Mouse (Mus musculus) CD4-positive, CD25-positive, alpha-beta regulatory T cell, adult 4 months (primary cell): ENCODE data around the gene Pcsk5. TPM values are rescaled to one million over a fixed set of nuclear protein-coding genes. Genes with fewer than 3 reads are reported as not detected.
"Not testable (repeated sequence)": the region's sequence is repeated elsewhere in the genome, so short reads cannot be mapped to it uniquely, and the experiment has no call there.

Source experiments
- ATAC-seq: one replicate; pipeline ENCODE4 v1.8.0; 2017
- polyA plus RNA-seq, 2 experiments: library from polyadenylated mRNA; unstranded; fragments of 100-300 nt; shearing (Covaris generic); gene quantifications; one replicate each; pipeline ENCODE4 v1.2.1; 2017

Pcsk5 gene
- polyA plus RNA-seq, 2 experiments from 2014 or later: not detected

GRCm38 (mm10) chr19:17570936-17571335, 266.5 kb downstream of the Pcsk5 start:
- no peak for ATAC-seq

GRCm38 (mm10) chr19:17567264-17567663, 270.2 kb downstream of the Pcsk5 start:
- no peak for ATAC-seq

- ATAC-seq: no peak
Measured at GRCm38 (mm10) chr19:17566097-17566496, 271.3 kb downstream of the Pcsk5 start.

GRCm38 (mm10) chr19:17558764-17559163, 278.7 kb downstream of the Pcsk5 start:
- no peak for ATAC-seq

GRCm38 (mm10) chr19:17555159-17555558, 282.3 kb downstream of the Pcsk5 start:
- ATAC-seq: no peak

- ATAC-seq: no peak
Measured at GRCm38 (mm10) chr19:17554571-17554970, 282.9 kb downstream of the Pcsk5 start.

- no peak for ATAC-seq
Measured at GRCm38 (mm10) chr19:17553396-17554100, 283.9 kb downstream of the Pcsk5 start.

GRCm38 (mm10) chr19:17528746-17529532, 308.5 kb downstream of the Pcsk5 start:
- no peak for ATAC-seq

- ATAC-seq: no peak
Measured at GRCm38 (mm10) chr19:17525558-17525957, 311.9 kb downstream of the Pcsk5 start.

GRCm38 (mm10) chr19:17514456-17514855, 323.0 kb downstream of the Pcsk5 start:
- no peak for ATAC-seq

- ATAC-seq: no peak
Measured at GRCm38 (mm10) chr19:17511283-17511682, 326.1 kb downstream of the Pcsk5 start.

GRCm38 (mm10) chr19:17504212-17504611, 333.2 kb downstream of the Pcsk5 start:
- ATAC-seq: no peak

- ATAC-seq: no peak
Measured at GRCm38 (mm10) chr19:17498586-17499235, 338.7 kb downstream of the Pcsk5 start.

- ATAC-seq: no peak
Measured at GRCm38 (mm10) chr19:17496131-17496530, 341.3 kb downstream of the Pcsk5 start.

GRCm38 (mm10) chr19:17491822-17492544, 345.4 kb downstream of the Pcsk5 start:
- no peak for ATAC-seq

GRCm38 (mm10) chr19:17491322-17491721, 346.1 kb downstream of the Pcsk5 start:
- ATAC-seq: no peak

GRCm38 (mm10) chr19:17489866-17490141, 347.6 kb downstream of the Pcsk5 start:
- ATAC-seq: no peak

GRCm38 (mm10) chr19:17489041-17489865, 348.2 kb downstream of the Pcsk5 start:
- no peak for ATAC-seq

- ATAC-seq: no peak
Measured at GRCm38 (mm10) chr19:17482126-17482790, 355.2 kb downstream of the Pcsk5 start.

- no peak for ATAC-seq
Measured at GRCm38 (mm10) chr19:17479471-17479870, 358.0 kb downstream of the Pcsk5 start.

GRCm38 (mm10) chr19:17476021-17476420, 361.4 kb downstream of the Pcsk5 start:
- no peak for ATAC-seq

GRCm38 (mm10) chr19:17473138-17473537, 364.3 kb downstream of the Pcsk5 start:
- ATAC-seq: not testable (repeated sequence)
